Mouse (Mus musculus) G1E (cell line): ENCODE data around the gene Vmn1r86.

Experiments
- CTCF ChIP-seq: IDR thresholded peaks from 2 replicates; pipeline ENCODE4 v1.5.1; 2012; ENCODE audit warnings: low read depth, low read length, inconsistent platforms, mixed read lengths
- GATA1 ChIP-seq: IDR thresholded peaks from 2 replicates; pipeline ENCODE4 v1.6.1; 2012; ENCODE audit warnings: borderline replicate concordance, low read length, inconsistent platforms, mixed read lengths
- POLR2AphosphoS5 ChIP-seq: IDR thresholded peaks from 2 replicates; pipeline ENCODE4 v1.6.1; 2012; ENCODE audit warnings: low read depth, low read length, inconsistent platforms; ENCODE audit not compliant: insufficient replicate concordance
- TAL1 ChIP-seq: conservative IDR thresholded peaks from 2 replicates; pipeline ENCODE4 v1.6.1; 2012; ENCODE audit warnings: low read depth, low read length, inconsistent platforms, mixed read lengths

DNA sequence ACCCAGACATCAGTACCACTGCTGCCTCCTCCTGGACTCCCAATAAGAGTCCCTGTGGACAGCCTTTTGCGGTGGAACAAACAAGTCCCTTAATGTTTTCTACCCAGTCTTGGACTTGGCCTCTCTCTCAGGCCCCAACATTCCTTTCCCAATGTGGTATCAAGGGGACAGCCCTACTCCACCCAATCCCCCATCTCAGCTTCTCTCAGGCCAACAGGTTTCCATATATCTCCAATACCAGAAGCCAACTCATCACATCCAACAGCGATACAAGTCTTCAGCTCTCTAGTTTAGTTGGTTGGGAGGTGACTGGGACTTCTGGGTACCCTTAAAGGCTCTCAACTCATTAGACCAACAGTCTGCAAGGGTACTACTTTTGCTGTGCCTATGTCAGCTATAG lies 66.2 kb downstream of the Vmn1r86 start:
- TF ChIP-seq CTCF (no peak), POLR2AphosphoS5 (no peak), GATA1 (no peak), TAL1 (no peak)
